Mouse (Mus musculus) ES-Bruce4 (cell line): ENCODE results near the gene Gzmm. TPM values are rescaled to one million over a fixed set of nuclear protein-coding genes. Genes with fewer than 3 reads are reported as not detected.
A peak's percentile ranks its signal among the peaks of the same experiment; 100 is the strongest.

Experiments
- H3K27ac ChIP-seq: 2 replicates; pipeline ENCODE4 v1.5.1; 2012; ENCODE audit warnings: low read length, inconsistent platforms; ENCODE audit not compliant: insufficient read depth
- H3K27me3 ChIP-seq: 2 replicates; pipeline ENCODE4 v1.6.1; 2012; ENCODE audit warnings: mild to moderate bottlenecking, low read length, inconsistent platforms; ENCODE audit not compliant: control insufficient read depth, poor library complexity, insufficient read depth, severe bottlenecking
- H3K36me3 ChIP-seq: 2 replicates; pipeline ENCODE4 v1.6.1; 2012; ENCODE audit warnings: inconsistent platforms, mild to moderate bottlenecking, low read length, moderate library complexity; ENCODE audit not compliant: control insufficient read depth, poor library complexity, insufficient read depth, severe bottlenecking
- H3K4me1 ChIP-seq: one replicate; pipeline ENCODE4 v1.8.1; 2011; ENCODE audit warnings: low read length; ENCODE audit not compliant: control insufficient read depth, insufficient read depth
- H3K4me3 ChIP-seq: 2 replicates; pipeline ENCODE4 v1.5.1; 2011; ENCODE audit warnings: low read depth, mild to moderate bottlenecking, low read length
- H3K9ac ChIP-seq: 2 replicates; pipeline ENCODE4 v1.6.1; 2012; ENCODE audit warnings: low read depth, mild to moderate bottlenecking, inconsistent platforms; ENCODE audit not compliant: poor library complexity, severe bottlenecking
- H3K9me3 ChIP-seq: replicated peaks from 2 replicates; pipeline ENCODE4 v1.6.1; 2012; ENCODE audit warnings: mild to moderate bottlenecking, low read length, inconsistent platforms; ENCODE audit not compliant: control insufficient read depth, poor library complexity, insufficient read depth, severe bottlenecking
- CTCF ChIP-seq: IDR thresholded peaks from one replicate; pipeline ENCODE4 v1.8.1; 2011; ENCODE audit warnings: low read depth, low read length
- EP300 ChIP-seq: IDR thresholded peaks from 2 replicates; pipeline ENCODE4 v1.6.1; 2011; ENCODE audit warnings: low read depth, low read length; ENCODE audit not compliant: insufficient read depth
- POLR2A ChIP-seq: IDR thresholded peaks from one replicate; pipeline ENCODE4 v1.8.1; 2011; ENCODE audit warnings: low read length; ENCODE audit not compliant: insufficient read depth
- polyA plus RNA-seq: library from polyadenylated mRNA; stranded (reverse); fragments of >200 nt; gene quantifications from 2 replicates; pipeline ENCODE4 v1.2.4, GENCODE M21; 2011; ENCODE audit warnings: low read depth; ENCODE audit not compliant: missing spikeins, insufficient read depth, insufficient read length

Gzmm gene
- polyA plus RNA-seq, 1 experiment: 2.8 TPM

- Histone ChIP-seq H3K27me3 (no peaks in the 10 kb centered on the region), H3K4me1 (no peaks in the 10 kb centered on the region), H3K9me3 (no peaks in the 10 kb centered on the region), H3K27ac (no peak overlapping the region), H3K4me3 (no peak overlapping the region), H3K36me3 (no peaks in the 10 kb centered on the region), H3K9ac (no peak overlapping the region)
- TF ChIP-seq EP300 (no peak), POLR2A (no peak), CTCF (no peak)
Observed at GRCm38 (mm10) chr10:79723692-79724091, 34.9 kb downstream of the Gzmm start.

- H3K27me3 ChIP-seq: no peaks in the 10 kb centered on the region
- no peak for TF ChIP-seq EP300
- no peak for TF ChIP-seq POLR2A
- TF ChIP-seq CTCF: peak; percentile 84
- H3K36me3 ChIP-seq: no peaks in the 10 kb centered on the region
- H3K4me1 ChIP-seq: no peaks in the 10 kb centered on the region
- H3K27ac ChIP-seq: no peak overlapping the region
- H3K4me3 ChIP-seq: no peak overlapping the region
- H3K9ac ChIP-seq: no peak overlapping the region
- H3K9me3 ChIP-seq: no peaks in the 10 kb centered on the region
Observed at GRCm38 (mm10) chr10:79726090-79726489, 37.3 kb downstream of the Gzmm start.

GRCm38 (mm10) chr10:79728323-79729249, 39.8 kb downstream of the Gzmm start:
- H3K27ac ChIP-seq: no peak overlapping the region
- H3K36me3 ChIP-seq: no peaks in the 10 kb centered on the region
- no peaks in the 10 kb centered on the region for H3K27me3 ChIP-seq
- no peak overlapping the region for H3K9ac ChIP-seq
- no peak for TF ChIP-seq POLR2A
- TF ChIP-seq CTCF: no peak
- TF ChIP-seq EP300: no peak
- no peaks in the 10 kb centered on the region for H3K9me3 ChIP-seq
- H3K4me3 ChIP-seq: no peak overlapping the region
- no peaks in the 10 kb centered on the region for H3K4me1 ChIP-seq

DNA sequence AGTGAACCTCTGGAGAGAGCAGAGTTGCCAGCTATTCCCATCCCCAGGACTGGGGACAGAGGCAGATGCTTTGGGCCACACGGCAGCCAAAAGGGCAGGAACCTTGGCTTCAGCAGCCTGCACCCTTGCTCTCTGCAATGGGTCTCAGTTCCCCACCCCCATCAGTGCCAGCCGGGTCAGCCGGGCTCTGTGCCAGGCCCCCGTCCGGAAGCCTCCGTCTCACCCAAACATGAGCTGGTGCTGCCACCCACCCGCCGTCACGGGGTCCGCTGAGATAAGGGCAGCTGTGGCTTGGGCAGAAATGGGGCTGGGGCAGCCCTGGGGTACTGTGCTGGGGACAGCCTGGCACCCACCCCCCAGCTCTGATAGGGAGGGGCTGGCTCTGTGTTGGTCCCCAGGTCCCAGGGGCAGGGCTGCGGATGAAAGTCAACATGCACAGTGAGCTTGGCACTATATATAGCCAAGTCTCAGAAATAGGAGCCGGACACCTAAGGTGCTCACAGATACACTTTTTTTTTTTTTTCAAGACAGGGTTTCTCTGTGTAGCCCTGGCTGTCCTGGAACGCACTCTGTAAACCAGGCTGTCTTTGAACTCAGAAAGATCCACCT, 40.6 kb downstream of the Gzmm start:
- TF ChIP-seq POLR2A (no peak), CTCF (no peak), EP300 (no peak)
- no peak overlapping the region for H3K27ac ChIP-seq
- H3K9ac ChIP-seq: no peak overlapping the region
- no peaks in the 10 kb centered on the region for H3K27me3 ChIP-seq
- no peaks in the 10 kb centered on the region for H3K9me3 ChIP-seq
- no peak overlapping the region for H3K4me3 ChIP-seq
- H3K4me1 ChIP-seq: no peaks in the 10 kb centered on the region
- H3K36me3 ChIP-seq: no peaks in the 10 kb centered on the region

DNA sequence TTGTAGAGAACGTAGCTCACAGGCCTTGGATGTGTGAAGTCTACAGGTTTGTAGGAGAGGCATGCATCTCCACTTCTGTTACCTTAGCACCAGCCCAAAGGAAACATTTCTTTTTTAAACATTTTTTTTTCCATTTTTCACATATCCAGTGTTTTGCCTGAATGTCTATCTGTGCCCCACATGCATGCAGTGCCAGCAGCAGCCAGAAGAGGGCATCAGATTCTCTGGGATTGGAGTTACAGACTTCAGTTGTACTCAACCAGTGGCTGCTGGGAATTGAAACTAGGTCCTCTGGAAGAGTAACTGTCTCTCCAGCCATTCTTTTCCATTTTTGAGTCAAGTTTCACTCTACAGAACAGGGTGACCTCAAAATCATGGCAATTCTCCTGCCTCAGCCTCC, 43.7 kb downstream of the Gzmm start:
- Histone ChIP-seq H3K9ac (no peak overlapping the region), H3K36me3 (0 out of 2 replicates have a peak, but pooled peaks cover under 1% of the 10 kb centered on the region), H3K4me1 (no peaks in the 10 kb centered on the region), H3K27me3 (no peaks in the 10 kb centered on the region), H3K4me3 (no peak overlapping the region), H3K27ac (no peak overlapping the region), H3K9me3 (peaks cover 6% of the 10 kb centered on the region)
- TF ChIP-seq CTCF (peak; percentile 81), EP300 (no peak), POLR2A (no peak)

GRCm38 (mm10) chr10:79733847-79734246, 45.0 kb downstream of the Gzmm start:
- Histone ChIP-seq H3K27me3 (no peaks in the 10 kb centered on the region), H3K4me1 (no peaks in the 10 kb centered on the region), H3K9ac (no peak overlapping the region), H3K4me3 (no peak overlapping the region), H3K36me3 (peaks cover 10% of the 10 kb centered on the region), H3K9me3 (peaks cover 19% of the 10 kb centered on the region), H3K27ac (no peak overlapping the region)
- no peak for TF ChIP-seq POLR2A
- no peak for TF ChIP-seq EP300
- TF ChIP-seq CTCF: no peak
